Mouse (Mus musculus): ENCODE data around the gene Kcnk1. TPM values are rescaled to one million over a fixed set of nuclear protein-coding genes. Genes with fewer than 3 reads are reported as not detected.

The Kcnk1 gene
- polyA plus RNA-seq, 2 experiments = 0.08 to 0.29 TPM

DNA sequence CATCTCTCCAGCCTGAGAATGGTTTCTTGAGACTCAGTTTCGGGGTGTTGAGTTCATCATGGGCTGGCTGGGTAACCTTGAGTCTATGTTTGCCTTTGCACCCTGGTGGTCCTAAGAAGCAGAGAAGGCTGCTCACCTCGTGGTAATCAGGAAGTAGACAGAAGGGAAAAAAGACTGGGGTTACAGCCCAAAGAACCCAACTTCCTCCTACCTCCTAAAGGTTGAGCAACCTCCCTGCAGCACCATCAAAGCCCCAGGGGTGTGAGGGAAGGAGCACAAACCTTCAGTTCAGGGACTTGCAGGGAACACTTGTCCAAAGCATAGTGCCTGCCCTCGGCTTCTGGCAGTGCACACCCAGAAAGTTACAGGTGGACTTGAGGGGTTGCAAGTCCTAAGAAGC, 11.5 kb upstream of the Kcnk1 start:
- Histone ChIP-seq H3K27ac (no peak overlapping the region), H3K9ac (replicated peaks) (no peak overlapping the region), H3K36me3 (replicated peaks; ENCODE audit: control insufficient read depth, insufficient read depth, low read depth) (no peaks in the 10 kb centered on the region), H3K9me3 (ENCODE audit: control insufficient read depth, low read length) (no peaks in the 10 kb centered on the region), H3K4me1 (replicated peaks; ENCODE audit: control insufficient read depth in 2 of 2, insufficient read depth in 2 of 2, low read length in 1 of 2) (no peaks in the 10 kb centered on the region), H3K4me2 (ENCODE audit: low read depth) (no peak overlapping the region), H3K27me3 (ENCODE audit: control insufficient read depth, insufficient read depth, low read length) (no peaks in the 10 kb centered on the region), H3K4me3 (ENCODE audit: insufficient read depth in 1 of 2, low read depth in 2 of 2, low read length in 2 of 2) (no peak overlapping the region)
- DNase-seq (ENCODE audit: low read depth in 3 of 3, low spot score in 3 of 3) (no peak), ATAC-seq (ENCODE audit: insufficient read depth) (no peak)
- 24% methylated on average over 3 of the region's 3 CpGs for WGBS (ENCODE audit: insufficient replicate concordance)
- TF ChIP-seq EP300 (IDR thresholded peaks at IDR 0.05; ENCODE audit: low read depth) (no peak), CTCF (IDR thresholded peaks at IDR 0.05; ENCODE audit: low read depth) (no peak)

DNA sequence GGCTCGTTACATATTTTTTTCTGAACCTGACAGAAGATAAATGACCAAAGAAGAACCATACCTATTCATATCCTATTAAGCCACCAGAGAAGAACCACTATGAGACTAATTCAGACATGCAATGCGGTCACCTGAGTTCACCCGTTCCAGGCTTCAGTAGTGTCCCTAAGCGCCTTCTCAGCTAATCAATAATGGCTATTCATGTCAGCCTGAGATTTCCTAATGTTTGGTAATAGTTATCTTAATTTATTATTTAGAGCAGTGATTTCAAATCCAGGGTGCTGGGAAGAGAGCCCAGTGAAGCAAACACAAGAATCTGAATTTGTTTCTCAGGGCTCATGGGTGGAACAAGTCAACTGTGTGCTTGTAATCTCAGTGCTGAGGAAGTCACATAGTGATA, 10.8 kb upstream of the Kcnk1 start:
- H3K4me2 ChIP-seq (ENCODE audit: low read depth) = no peak overlapping the region
- H3K36me3 ChIP-seq (replicated peaks; ENCODE audit: control insufficient read depth, insufficient read depth, low read depth) = no peaks in the 10 kb centered on the region
- no peaks in the 10 kb centered on the region for H3K9me3 ChIP-seq (ENCODE audit: control insufficient read depth, low read length)
- no peak for TF ChIP-seq EP300 (IDR thresholded peaks at IDR 0.05; ENCODE audit: low read depth)
- no peak for TF ChIP-seq CTCF (IDR thresholded peaks at IDR 0.05; ENCODE audit: low read depth)
- no peak overlapping the region for H3K27ac ChIP-seq
- no peak overlapping the region for H3K9ac ChIP-seq (replicated peaks)
- H3K4me1 ChIP-seq (replicated peaks; ENCODE audit: control insufficient read depth in 2 of 2, insufficient read depth in 2 of 2, low read length in 1 of 2) = no peaks in the 10 kb centered on the region
- ATAC-seq (ENCODE audit: insufficient read depth) = no peak
- no peak for DNase-seq (ENCODE audit: low read depth in 3 of 3, low spot score in 3 of 3)
- H3K4me3 ChIP-seq (ENCODE audit: insufficient read depth in 1 of 2, low read depth in 2 of 2, low read length in 2 of 2) = no peak overlapping the region
- no peaks in the 10 kb centered on the region for H3K27me3 ChIP-seq (ENCODE audit: control insufficient read depth, insufficient read depth, low read length)
- 68% methylated on average over 4 of the region's 4 CpGs for WGBS (ENCODE audit: insufficient replicate concordance)

DNA sequence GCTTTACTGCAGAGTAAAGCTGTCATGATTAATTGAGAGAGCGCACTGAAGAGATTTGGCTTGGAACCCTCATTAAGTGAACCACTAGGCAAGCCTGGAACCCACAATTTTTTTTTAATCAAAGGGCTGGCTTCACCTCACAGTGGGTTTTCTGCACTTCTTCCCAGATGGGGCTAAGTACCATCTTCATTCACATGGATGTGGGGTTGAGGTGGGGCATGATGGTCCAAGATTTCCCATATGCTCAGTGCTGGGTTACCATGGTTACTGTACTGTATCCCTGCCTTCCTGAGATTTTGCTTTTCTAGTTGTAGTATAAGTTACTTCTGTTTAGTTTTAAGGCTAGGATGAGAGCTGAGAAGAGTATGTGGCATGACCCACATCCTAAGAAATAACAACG, 9.6 kb upstream of the Kcnk1 start:
- Histone ChIP-seq H3K4me3 (ENCODE audit: insufficient read depth in 1 of 2, low read depth in 2 of 2, low read length in 2 of 2) (no peak overlapping the region), H3K4me1 (replicated peaks; ENCODE audit: control insufficient read depth in 2 of 2, insufficient read depth in 2 of 2, low read length in 1 of 2) (no peaks in the 10 kb centered on the region), H3K36me3 (replicated peaks; ENCODE audit: control insufficient read depth, insufficient read depth, low read depth) (no peaks in the 10 kb centered on the region), H3K9ac (replicated peaks) (no peak overlapping the region), H3K4me2 (ENCODE audit: low read depth) (no peak overlapping the region), H3K27me3 (ENCODE audit: control insufficient read depth, insufficient read depth, low read length) (no peaks in the 10 kb centered on the region), H3K27ac (no peak overlapping the region), H3K9me3 (ENCODE audit: control insufficient read depth, low read length) (no peaks in the 10 kb centered on the region)
- WGBS (ENCODE audit: insufficient replicate concordance) = 67% methylated on average over 2 of the region's 2 CpGs
- DNase-seq (ENCODE audit: low read depth in 3 of 3, low spot score in 3 of 3) = no peak
- TF ChIP-seq EP300 (IDR thresholded peaks at IDR 0.05; ENCODE audit: low read depth) (no peak), CTCF (IDR thresholded peaks at IDR 0.05; ENCODE audit: low read depth) (no peak)
- ATAC-seq (ENCODE audit: insufficient read depth) = no peak

DNA sequence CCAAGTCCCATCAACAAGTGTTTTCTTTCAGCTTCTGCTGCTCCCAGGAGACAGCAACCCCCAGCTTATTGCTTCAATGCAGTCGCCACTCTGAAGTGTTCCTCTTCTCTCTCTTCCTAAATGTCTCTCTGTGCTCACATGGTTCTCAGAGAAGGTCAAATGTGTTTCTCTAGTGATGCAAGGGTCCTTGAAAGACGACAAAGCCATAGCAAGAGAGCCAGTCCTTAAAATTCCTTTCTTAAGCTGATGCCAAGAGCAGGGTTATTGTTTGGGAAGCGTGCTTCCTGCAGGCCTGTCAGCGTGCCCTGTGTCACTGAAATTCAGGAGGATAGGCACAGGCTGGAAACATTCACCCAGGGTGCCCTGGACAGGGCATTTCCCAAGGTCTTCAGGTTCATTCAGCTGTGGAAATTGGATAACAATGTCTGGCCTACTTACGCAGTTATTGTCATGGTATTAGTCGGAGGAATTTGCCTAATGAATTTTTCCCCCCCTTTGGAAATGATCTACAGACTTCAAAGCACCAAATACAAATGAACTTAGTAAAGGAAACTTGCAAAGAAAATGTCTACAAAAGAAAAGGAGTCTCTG, 7.9 kb upstream of the Kcnk1 start:
- ATAC-seq (ENCODE audit: insufficient read depth) = no peak
- no peaks in the 10 kb centered on the region for H3K4me1 ChIP-seq (replicated peaks; ENCODE audit: control insufficient read depth in 2 of 2, insufficient read depth in 2 of 2, low read length in 1 of 2)
- H3K36me3 ChIP-seq (replicated peaks; ENCODE audit: control insufficient read depth, insufficient read depth, low read depth) = no peaks in the 10 kb centered on the region
- H3K4me2 ChIP-seq (ENCODE audit: low read depth) = no peak overlapping the region
- H3K4me3 ChIP-seq (ENCODE audit: insufficient read depth in 1 of 2, low read depth in 2 of 2, low read length in 2 of 2) = no peak overlapping the region
- H3K27ac ChIP-seq = no peak overlapping the region
- no peaks in the 10 kb centered on the region for H3K9me3 ChIP-seq (ENCODE audit: control insufficient read depth, low read length)
- H3K27me3 ChIP-seq (ENCODE audit: control insufficient read depth, insufficient read depth, low read length) = no peaks in the 10 kb centered on the region
- no peak for DNase-seq (ENCODE audit: low read depth in 3 of 3, low spot score in 3 of 3)
- no peak overlapping the region for H3K9ac ChIP-seq (replicated peaks)
- WGBS (ENCODE audit: insufficient replicate concordance) = 58% methylated on average over 6 of the region's 6 CpGs
- TF ChIP-seq EP300 (IDR thresholded peaks at IDR 0.05; ENCODE audit: low read depth) (no peak), CTCF (IDR thresholded peaks at IDR 0.05; ENCODE audit: low read depth) (no peak)

DNA sequence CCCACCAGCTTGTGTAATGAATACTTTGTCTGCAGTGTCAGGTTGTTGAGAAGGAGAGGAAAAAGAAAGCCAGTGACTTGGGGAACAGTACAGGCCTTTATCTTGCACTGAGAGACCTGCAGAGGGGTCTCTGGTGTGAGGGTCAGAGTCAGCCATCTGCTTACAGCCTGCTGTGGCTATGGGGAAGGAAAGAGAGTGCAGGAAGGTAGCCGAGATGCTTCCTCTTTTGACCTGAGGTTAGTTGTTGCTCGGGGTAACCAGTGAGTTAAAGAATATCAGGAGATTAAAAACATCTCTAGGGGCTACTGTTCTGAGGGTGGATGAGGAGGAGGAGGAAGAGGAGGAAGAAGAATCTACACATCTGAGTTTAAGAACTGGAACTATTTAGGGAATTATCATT, 7.0 kb upstream of the Kcnk1 start:
- 7% methylated on average over 2 of the region's 2 CpGs for WGBS (ENCODE audit: insufficient replicate concordance)
- H3K4me3 ChIP-seq (ENCODE audit: insufficient read depth in 1 of 2, low read depth in 2 of 2, low read length in 2 of 2) = no peak overlapping the region
- H3K4me1 ChIP-seq (replicated peaks; ENCODE audit: control insufficient read depth in 2 of 2, insufficient read depth in 2 of 2, low read length in 1 of 2) = no peaks in the 10 kb centered on the region
- H3K36me3 ChIP-seq (replicated peaks; ENCODE audit: control insufficient read depth, insufficient read depth, low read depth) = no peaks in the 10 kb centered on the region
- peaks cover 3% of the 10 kb centered on the region; the same call in 1 of the 2 replicates for H3K27me3 ChIP-seq (ENCODE audit: control insufficient read depth, insufficient read depth, low read length)
- ATAC-seq (ENCODE audit: insufficient read depth) (no peak), DNase-seq (ENCODE audit: low read depth in 3 of 3, low spot score in 3 of 3) (no peak)
- H3K9me3 ChIP-seq (ENCODE audit: control insufficient read depth, low read length) = no peaks in the 10 kb centered on the region
- no peak overlapping the region for H3K27ac ChIP-seq
- no peak overlapping the region for H3K9ac ChIP-seq (replicated peaks)
- no peak overlapping the region for H3K4me2 ChIP-seq (ENCODE audit: low read depth)
- TF ChIP-seq CTCF (IDR thresholded peaks at IDR 0.05; ENCODE audit: low read depth) (no peak), EP300 (IDR thresholded peaks at IDR 0.05; ENCODE audit: low read depth) (no peak)

All from liver, embryonic 14.5 days (tissue).